Mouse (Mus musculus): ENCODE data around the gene Snrnp27. TPM values are rescaled to one million over a fixed set of nuclear protein-coding genes. Genes with fewer than 3 reads are reported as not detected.

The Snrnp27 gene
- total RNA-seq (2015; ENCODE audit: low replicate concordance) (79.2 and 101 TPM in 2 replicates), total RNA-seq (2017; ENCODE audit: low replicate concordance) (78.6 and 116 TPM in 2 replicates)

DNA sequence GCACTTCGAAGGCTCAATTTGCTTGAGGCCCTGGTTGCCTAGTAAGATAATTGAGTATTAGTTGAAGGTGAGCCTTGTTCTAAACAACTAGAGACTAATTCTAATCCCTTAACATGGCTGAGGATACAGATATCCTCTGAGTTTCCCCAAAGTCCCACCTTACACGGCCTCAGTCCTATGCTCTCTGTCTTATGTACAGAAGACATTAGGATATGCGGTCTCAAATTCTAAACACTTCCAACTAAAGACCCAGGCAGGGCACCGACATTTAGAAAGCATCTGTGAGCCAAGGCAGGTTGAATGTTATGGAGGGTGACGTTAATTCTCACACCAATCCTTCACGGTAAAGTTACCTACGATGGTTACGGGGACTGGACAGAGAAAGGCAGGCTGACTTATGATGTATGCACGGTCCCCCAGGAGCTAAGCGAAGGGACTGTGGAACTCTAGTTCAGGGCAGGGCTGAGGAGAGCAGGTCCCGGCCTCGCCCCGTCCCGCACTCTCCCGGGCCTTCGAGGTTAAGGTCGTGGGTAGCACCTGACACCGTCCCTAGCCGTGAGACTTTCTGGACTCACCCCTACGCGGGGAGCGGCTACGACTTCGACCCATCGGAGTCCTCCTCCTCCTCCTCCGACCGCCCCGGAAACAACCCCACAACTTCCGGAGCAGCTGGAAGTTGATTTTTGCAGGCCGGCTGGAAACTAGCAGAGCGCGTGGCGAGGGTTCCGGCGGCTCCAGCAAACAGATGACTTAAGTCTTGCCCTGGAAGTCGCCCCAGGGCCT, at the start of gene Snrnp27:
TSS of gene Snrnp27 (minus strand) at position 651 of the 783 bp plus-strand sequence.
- ATAC-seq (replicated peaks; ENCODE audit: low FRiP score, poor library complexity, severe bottlenecking), result peak; percentile 96

DNA sequence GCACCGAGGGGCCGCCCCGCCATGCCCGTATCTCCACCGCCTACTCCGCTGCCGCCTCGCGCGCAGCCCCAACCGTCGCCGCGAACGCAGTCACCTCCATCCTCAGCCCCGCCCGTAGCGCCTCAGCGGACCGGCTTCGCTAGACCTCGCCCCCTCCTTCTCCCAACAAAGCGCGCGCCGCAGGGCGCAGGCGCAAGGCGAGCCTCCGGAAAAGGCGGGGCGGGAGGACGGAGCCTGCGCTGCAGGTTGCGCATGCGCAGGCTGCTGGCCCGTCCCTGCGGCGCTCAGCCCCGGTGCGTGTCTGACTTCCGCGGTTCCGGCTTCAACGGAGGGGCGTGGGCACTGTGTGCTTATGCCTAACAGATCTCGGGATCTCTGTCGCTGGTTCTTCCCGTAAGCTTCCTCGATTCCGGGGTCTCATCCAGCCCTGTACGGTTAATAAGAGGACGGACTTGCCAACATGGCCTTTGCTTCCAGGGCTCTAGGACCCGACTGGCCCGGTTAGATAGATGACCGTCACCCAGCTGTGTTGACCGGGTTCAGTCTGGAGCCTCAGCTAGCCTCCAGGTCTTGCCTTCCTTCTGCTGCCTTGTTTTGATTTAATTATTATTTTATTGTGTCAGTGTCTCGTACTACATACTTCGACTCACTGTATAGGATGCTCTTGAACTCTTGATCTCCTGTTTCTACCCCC, 49.0 kb upstream of the Snrnp27 start, which contains the start of gene Gmcl1:
TSS of gene Gmcl1 (minus strand) at position 201 of the 694 bp plus-strand sequence.
- ATAC-seq (replicated peaks; ENCODE audit: low FRiP score, poor library complexity, severe bottlenecking), result peak; percentile 95

DNA sequence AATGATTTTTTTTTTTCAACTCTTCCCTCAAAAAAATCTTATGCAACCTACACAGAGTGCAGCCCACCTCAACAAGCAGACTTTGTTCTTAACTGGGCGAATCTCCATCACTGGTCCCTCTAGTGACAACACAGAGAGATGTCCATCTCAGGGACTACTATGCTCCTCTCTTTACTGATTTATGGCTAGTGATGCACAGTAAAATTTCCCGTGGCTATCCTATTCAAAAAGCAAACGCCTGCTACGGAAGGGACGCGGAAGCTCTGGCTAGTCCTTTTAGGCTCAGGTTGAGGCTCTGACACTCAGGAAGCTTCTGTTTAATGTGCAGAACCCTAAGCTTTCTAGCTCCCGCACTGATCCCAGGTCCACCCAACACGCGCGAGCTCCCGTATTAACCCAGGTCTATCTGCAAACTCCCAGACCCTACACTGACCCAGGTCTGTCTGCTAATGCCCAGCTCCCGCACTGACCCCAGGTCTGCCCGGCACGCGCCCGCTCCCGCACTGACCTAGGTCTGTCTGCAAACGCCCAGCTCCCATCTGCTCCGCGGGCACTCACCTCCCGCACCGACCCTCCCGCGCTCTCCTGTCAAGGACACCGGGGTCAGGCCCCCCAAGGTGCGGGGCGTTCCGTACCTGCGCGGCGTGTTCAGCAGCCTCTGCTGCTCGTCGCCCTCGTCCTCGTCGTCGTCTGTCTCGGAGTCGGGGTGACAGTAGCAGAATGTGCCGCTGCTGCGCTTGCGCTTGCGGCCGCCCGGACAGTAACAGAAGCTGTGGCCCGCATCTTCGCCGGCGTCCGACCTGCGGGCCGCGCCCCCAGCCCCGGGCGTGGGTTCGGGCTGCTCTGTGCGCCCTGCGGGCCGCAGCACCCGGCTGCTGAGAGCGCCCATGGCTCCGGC, 48.2 kb upstream of the Snrnp27 start:
- peak; percentile 41 for ATAC-seq (replicated peaks; ENCODE audit: low FRiP score, poor library complexity, severe bottlenecking)

DNA sequence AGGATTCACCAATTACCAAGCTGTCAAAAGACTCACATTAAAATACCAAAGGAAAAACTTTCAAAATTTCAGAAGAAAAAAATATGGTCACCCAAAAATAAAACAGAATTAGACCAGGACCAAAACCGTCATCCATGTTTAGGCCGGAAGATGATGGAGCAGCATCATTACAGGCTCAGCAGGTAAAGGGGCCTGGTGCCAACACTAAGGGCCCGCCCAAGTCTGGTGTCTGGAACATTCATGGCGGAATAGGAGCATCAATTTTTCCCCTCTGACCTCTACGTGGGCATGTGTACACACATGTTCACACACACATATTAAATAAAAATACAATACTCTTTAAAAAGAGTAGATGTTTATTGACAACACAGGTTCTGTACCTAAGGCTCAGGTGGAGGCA, 44.4 kb upstream of the Snrnp27 start:
- ATAC-seq (replicated peaks; ENCODE audit: low FRiP score, poor library complexity, severe bottlenecking), result no peak

DNA sequence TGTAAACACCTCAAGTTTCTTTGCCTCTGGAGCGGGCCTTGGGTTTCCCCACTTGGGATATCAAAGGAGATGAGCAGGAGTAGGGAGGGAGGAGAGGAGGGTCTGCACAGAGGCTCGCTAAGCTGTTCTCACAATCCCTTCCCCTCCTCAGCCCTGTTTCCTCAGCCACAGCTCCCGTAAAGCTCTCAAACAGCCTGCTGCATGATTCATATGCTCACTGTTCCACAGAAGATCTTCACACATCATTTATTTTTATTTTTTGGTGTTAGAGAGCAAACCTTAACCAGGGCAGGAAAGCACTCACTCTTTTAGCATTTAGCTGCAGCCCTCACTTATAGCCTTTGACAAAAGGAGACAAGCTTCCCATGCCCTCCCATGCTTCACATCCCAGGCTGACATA, 37.7 kb upstream of the Snrnp27 start:
- no peak for ATAC-seq (replicated peaks; ENCODE audit: low FRiP score, poor library complexity, severe bottlenecking)

DNA sequence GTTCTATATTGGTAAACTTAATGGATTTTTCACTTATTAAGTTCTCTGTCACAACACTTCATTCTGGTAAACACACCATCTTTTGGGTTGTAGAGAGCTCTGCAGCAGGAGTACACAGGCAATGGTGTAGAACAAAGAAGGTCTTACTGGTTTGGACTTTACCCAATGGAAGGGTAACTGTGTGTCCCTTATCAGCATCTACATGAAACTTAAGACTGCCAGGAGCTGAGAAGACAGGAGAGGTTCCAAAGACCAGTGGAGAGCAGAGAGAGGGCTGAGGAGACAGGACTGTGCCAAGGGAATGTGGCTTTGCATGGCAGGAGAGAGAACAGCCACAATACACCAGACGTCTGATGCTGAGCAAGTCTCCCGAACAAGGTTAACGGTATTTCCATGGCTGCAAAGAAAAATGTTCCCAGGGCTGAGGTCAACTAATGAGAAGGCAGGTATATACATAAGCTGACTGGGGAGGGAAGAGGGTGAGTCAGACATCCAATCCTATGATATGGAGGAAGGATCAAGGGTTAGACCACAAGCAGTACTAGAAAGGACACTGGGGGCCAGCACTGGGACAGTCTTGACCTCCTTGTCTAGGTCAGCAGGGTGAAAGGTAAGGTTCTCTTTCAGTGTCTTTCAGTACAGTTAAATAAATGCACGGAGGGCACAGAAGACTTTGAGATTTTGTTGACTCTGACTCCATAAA, 23.9 kb upstream of the Snrnp27 start:
- ATAC-seq (replicated peaks; ENCODE audit: low FRiP score, poor library complexity, severe bottlenecking), result no peak

DNA sequence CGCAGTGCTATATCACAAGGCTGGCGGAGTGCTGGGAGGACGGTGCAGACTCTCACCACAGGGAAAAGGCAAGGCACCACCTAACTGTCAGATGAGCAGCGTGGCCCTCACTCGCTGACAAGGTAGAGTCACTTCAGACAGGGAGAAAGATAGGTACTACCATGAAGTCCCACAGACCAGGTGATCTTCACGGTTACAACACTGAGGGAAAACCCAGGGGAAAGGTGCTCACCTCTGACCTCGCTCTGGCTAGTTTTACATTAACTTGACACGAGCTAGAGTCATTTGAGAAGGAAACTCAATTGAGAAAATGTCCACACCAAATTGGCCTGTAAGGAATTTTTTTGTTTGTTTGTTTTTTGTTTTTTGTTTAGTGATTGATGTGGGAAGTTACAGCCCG, 18.3 kb upstream of the Snrnp27 start:
- no peak for ATAC-seq (replicated peaks; ENCODE audit: low FRiP score, poor library complexity, severe bottlenecking)

DNA sequence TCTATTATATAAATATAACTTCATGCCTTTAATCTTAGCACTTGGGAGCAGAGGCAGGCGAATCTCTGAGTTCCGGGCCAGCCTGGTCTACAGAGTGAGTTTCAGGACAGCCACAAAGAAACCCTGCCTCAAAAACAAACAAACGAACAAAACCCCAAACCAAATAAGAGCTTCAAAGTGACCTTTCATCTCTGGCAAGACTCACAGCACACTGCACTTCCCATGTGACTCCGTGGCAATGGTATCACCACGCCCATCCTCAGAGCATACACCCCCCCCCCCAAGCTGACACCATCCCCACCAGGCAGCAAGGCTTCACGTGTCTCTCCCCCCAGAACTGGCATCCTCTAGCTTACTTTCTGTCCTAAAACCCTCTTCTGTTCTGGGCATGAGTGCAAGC, 13.6 kb upstream of the Snrnp27 start:
- ATAC-seq (replicated peaks; ENCODE audit: low FRiP score, poor library complexity, severe bottlenecking), result no peak

DNA sequence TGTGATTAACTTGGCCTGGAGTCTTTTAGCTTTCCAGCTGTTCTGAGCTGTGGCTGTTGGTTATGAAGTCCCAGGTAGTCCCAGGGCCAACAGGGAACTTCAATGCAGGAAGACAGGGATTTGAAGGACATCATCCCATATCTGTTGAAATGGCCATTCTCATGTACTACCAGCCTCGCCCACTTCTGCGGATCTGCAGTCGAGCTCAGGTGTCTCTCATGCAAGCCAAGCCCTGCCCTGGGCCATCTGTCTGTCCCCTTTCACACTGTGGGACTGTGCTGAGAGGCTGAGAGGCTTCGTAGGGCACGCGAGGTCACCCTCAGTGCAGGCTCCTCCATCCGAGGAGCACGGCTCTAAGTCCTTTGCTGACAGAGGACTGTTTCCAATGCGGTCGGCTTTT, 11.9 kb upstream of the Snrnp27 start:
- no peak for ATAC-seq (replicated peaks; ENCODE audit: low FRiP score, poor library complexity, severe bottlenecking)

DNA sequence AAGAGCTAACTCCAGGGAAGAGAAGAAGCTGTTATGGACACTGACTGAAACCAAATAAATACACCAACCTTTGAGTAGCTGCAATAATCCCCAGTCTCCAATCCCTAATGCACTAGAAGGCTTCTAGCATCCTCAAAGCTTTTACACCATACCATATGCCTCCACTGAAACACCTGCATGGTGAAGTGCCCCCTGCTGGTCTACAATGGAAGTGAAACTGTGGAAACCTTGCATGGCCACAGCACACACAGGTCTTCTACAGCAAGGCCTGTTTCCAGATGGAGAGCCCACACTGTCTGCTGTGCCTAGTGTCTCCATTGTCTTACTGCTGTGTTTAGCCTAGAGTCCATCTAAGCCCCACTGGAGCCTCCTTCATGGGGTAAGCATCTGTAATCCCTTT, 10.1 kb upstream of the Snrnp27 start:
- peak; percentile 79 for ATAC-seq (replicated peaks; ENCODE audit: low FRiP score, poor library complexity, severe bottlenecking)

DNA sequence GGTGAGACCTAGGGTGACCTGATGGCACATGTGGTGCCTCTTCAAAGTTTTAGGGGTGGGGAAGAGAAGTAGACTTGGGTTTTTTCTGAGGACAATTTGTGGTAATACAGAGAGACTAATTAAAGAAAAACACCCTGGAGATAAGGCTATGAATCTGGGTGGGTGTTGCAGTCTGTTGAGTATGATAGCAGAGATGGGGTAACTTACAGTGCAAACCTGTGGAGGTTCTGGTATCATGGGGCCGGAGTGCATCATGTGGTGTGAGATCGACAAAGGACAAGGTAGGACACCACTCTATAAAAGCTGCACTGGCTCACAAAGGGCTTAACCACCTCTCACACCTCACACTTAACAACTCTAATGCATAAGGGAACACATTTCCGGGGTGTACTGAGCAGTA, 5.3 kb upstream of the Snrnp27 start:
- ATAC-seq (replicated peaks; ENCODE audit: low FRiP score, poor library complexity, severe bottlenecking), result peak; percentile 35; the same call in 1 of the 2 replicates

DNA sequence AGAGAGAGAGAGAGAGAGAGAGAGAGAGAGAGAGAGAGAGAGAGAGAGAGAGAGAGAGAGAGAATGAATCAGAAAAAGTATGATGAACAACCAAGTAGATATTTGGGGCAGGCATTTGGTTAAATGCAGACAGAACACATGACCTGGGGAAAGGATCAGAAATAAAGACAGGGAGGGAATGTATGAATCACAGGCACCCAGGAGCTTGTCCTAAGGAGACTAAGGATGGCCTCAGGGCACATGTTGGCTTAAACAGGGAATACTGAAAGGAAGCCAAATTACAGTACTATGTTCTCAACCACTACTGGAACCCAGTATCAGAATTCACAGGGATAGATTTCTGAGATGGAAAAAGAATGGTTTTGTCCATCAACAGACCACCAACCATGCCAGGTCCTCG, 2.6 kb upstream of the Snrnp27 start:
- no peak for ATAC-seq (replicated peaks; ENCODE audit: low FRiP score, poor library complexity, severe bottlenecking)

DNA sequence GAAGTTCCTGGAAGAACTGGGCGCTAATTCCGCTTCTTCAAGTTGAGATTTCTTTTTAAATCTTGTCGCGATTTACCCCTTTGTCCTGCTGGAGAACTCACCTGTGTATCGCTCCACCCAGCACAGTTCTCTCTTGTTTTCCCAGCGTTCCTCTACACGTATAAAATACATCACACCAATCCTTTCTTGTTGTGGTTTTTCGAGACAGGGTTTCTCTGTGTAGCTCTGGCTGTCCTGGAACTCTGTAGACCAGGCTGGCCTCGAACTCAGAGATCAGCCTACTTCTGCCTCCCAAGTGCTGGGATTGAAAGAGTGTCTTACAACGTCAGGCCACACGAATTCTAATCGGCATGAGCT, 311 bp upstream of the Snrnp27 start:
- ATAC-seq (replicated peaks; ENCODE audit: low FRiP score, poor library complexity, severe bottlenecking), result 0 out of 2 replicates have a peak, but pooled peaks have one; percentile 6

DNA sequence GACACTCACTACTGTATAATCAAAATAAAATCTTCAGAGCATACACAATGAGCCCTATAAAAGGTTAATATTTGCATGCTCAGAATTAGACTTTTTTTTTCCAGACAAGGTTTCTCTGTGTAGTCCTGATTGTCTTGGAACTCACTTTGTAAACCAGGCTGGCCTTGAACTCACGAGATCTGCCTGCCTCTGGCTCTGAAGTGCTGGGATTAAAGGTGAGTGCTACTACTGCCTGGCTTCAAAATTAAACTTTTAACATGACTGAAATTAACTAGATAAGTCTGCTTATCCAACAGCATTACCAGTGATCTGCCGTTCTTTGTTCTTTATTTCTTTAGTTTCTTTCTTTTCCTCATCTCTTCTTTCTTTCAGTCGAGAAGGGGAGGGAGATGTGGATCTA, 3.0 kb downstream of the Snrnp27 start:
- no peak for ATAC-seq (replicated peaks; ENCODE audit: low FRiP score, poor library complexity, severe bottlenecking)

DNA sequence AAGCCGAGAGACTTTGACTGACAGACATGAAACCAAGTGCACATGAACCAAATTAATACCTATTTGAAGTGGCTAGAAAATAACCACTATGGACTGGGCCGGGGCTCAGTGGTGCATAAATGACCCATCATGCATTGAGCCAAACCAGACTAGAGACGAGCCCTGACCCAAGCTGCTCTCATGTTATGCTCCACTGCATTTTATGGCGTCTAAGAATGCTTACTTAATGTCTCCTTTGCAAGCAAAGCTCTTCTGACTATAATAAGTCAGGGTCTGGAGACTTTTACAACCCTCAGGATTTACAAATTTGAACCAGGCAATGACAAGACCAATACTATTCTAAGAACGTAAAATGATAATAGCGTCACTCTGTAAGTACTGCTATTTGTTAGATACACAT, 6.0 kb downstream of the Snrnp27 start:
- ATAC-seq (replicated peaks; ENCODE audit: low FRiP score, poor library complexity, severe bottlenecking), result no peak

DNA sequence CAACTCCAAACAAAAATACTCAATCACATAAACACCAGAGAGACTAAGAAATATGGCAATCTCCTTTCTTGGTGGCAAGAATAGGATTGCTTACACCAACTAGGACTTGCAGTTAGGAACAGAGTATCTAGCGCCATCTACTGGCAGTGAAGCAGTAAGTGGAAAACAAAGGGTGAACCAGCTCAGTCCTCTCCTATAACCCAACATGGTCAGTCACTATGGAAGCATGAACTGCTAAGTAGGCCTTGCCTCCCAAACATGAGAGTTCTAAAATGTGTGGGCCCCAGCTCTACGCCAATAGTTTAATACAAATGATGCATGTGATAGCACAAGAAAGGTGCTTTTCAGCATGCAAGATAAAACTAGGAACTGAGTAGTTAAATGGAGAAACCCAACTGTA, 13.4 kb downstream of the Snrnp27 start:
- peak; percentile 37 for ATAC-seq (replicated peaks; ENCODE audit: low FRiP score, poor library complexity, severe bottlenecking)

DNA sequence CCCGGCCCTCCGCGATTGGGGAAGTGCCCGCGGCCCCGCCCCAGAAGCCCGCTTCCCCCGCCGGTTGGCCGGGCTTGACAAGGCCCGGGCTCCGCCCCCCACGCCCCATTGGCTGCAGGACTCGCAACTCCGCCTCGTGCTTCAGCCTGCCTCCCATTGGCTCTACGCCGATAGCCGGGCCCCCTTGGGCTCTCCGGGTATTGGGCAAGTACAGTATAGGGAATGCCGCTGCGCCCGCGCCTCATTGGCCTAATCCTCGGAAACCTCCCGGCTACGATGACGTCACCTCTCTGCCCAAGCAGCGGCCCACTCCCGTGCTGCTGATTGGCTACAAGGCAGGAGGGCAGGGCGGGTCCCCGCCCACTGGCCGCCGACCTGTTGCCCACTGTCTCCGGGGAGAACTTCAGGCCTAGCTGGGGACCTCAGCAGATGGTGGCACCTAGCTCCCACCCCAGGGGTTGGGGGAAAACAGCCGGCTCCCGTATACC, 15.0 kb downstream of the Snrnp27 start:
- peak; percentile 88 for ATAC-seq (replicated peaks; ENCODE audit: low FRiP score, poor library complexity, severe bottlenecking)

DNA sequence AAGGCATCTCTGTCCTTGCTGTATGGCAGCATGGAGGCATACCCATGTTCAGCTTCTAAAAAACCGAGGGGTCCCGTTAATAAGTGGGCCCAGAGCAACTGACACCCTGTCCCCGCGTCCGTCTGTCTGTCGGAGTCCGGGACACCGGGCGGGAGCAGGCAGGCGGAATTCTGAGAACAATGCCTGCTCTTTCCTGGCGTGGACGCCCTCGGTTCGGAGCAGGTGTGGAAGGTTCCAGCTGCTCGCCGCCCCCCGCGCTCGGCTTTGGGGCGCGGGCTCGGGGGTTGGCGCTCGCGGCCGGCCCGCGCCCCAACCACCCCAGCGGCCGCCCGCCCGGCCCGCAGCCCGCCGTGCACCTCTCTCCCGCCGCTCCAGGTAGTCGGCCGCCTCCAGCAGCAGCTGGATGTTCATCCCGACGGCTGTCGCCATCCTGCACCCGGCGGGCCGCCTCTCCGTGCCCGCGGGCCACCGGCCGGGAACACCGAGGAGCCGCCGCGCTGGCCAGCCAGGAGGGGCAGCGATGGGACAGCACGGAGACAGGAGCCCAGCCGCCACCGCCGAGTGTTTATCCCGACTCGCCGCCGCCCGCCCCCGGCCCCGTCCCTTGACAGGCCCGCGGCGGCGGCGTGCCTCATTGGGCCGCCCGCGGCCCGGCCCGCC, 15.6 kb downstream of the Snrnp27 start, which contains the start of gene Mxd1:
TSS of gene Mxd1 (minus strand) at position 582 of the 660 bp plus-strand sequence.
- ATAC-seq (replicated peaks; ENCODE audit: low FRiP score, poor library complexity, severe bottlenecking), result no peak

DNA sequence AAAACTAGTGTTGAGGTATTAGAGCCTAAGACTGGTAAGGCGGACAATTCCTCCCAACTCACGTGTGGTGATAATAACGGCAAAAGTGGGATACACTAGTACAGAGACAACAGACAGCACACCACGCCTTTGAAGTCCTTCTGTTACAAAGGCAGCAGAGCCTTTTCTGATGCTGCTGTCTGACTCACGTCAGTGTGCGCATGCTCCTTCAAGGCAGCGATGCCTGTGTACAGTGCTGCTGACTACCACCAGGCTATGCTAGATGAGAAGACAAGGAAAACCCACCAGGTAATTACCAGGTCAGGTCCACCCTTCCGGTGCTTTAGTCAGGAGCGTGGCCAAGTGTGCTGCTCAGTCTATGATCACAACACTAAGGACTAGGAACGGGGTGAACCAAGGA, 17.3 kb downstream of the Snrnp27 start:
- ATAC-seq (replicated peaks; ENCODE audit: low FRiP score, poor library complexity, severe bottlenecking), result no peak

All from erythroid progenitor cell, adult 5-6 weeks (primary cell).